Mouse (Mus musculus) intestine, embryonic 15.5 days (tissue): ENCODE data around the gene Olfr824. TPM values are rescaled to one million over a fixed set of nuclear protein-coding genes. Genes with fewer than 3 reads are reported as not detected.
"Not testable (repeated sequence)": the region's sequence is repeated elsewhere in the genome, so short reads cannot be mapped to it uniquely, and the experiment has no call there.

Experiments used
- ATAC-seq: fragments of 200-750 bp; cut with Nextera tagmentation; 2 replicates; pipeline ENCODE4 v1.8.0; 2017; ENCODE audit warnings: moderate TSS enrichment, moderate library complexity
- H3K27ac ChIP-seq: fragments of 300-500 bp; sonication (generic); 2 replicates; pipeline ENCODE4 v1.5.1; 2015; ENCODE audit warnings: mild to moderate bottlenecking, inconsistent platforms
- H3K27me3 ChIP-seq: fragments of 300-500 bp; sonication (generic); replicated peaks from 2 replicates; pipeline ENCODE4 v1.6.1; 2015; ENCODE audit warnings: inconsistent platforms
- H3K36me3 ChIP-seq: fragments of 300-500 bp; sonication (generic); 2 replicates; pipeline ENCODE4 v1.6.1; 2015; ENCODE audit warnings: inconsistent platforms
- H3K4me1 ChIP-seq: fragments of 300-500 bp; sonication (generic); replicated peaks from 2 replicates; pipeline ENCODE4 v1.6.1; 2015; ENCODE audit warnings: inconsistent platforms
- H3K4me2 ChIP-seq: fragments of 300-500 bp; sonication (generic); replicated peaks from 2 replicates; pipeline ENCODE4 v1.6.1; 2015; ENCODE audit warnings: mild to moderate bottlenecking, inconsistent platforms
- H3K4me3 ChIP-seq: fragments of 300-500 bp; sonication (generic); replicated peaks from 2 replicates; pipeline ENCODE4 v1.5.1; 2015; ENCODE audit warnings: inconsistent platforms
- H3K9ac ChIP-seq: fragments of 300-500 bp; sonication (generic); 2 replicates; pipeline ENCODE4 v1.6.1; 2015; ENCODE audit warnings: inconsistent platforms
- H3K9me3 ChIP-seq: fragments of 300-500 bp; sonication (generic); 2 replicates; pipeline ENCODE4 v1.6.1; 2016; ENCODE audit warnings: inconsistent platforms
- WGBS: fragments of 180-500 bp; shearing (Covaris S2); methylation state at CpG from one replicate; pipeline ENCODE4 v1.1.7; 2015; 5-methylcytosine and 5-hydroxymethylcytosine counted together
- polyA plus RNA-seq: library from polyadenylated mRNA; unstranded; fragments of >200 nt; fragmentation: Nextera tagmentation; extraction: Ambion mirVana; gene quantifications from 2 replicates; pipeline ENCODE4 v1.2.1, GENCODE M21; 2015

Gene Olfr824
- not detected in 2 replicates for polyA plus RNA-seq

GRCm38 (mm10) chr10:130129900-130130299 is at the start of gene Olfr824:
Gene Olfr824, minus strand, starts transcription at chr10:130130000.
- H3K27me3 ChIP-seq, H3K9me3 ChIP-seq, H3K4me1 ChIP-seq, H3K9ac ChIP-seq, H3K4me2 ChIP-seq, ATAC-seq, H3K4me3 ChIP-seq, H3K36me3 ChIP-seq, H3K27ac ChIP-seq: not testable (repeated sequence)

DNA sequence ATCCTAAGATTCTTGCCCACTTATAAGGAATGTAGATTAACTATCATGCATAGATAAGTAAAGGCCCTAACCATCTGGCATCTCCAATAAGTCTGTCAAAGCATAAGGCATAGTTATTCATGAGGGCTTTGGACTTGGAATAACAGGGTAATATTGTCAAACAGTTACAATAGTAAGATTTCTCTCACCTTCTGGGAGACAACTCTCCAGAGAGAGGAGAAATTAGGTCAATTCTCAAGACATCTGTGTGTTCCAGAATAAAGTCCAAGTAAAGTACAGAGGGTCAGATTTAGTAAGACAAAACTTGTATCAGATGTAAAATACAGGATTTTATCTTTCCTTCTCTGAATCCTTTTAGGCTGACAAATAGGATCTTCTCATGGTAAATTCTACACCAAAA is 36.9 kb upstream of the Olfr824 start, which contains the start of gene Olfr825:
Gene Olfr825 (minus strand): TSS at position 101 of the 400 bp plus-strand sequence.
- Histone ChIP-seq H3K9me3 (no peaks in the 10 kb centered on the region), H3K9ac (no peak within 1 kb of the TSS), H3K4me3 (no peak within 1 kb of the TSS), H3K4me2 (no peak within 1 kb of the TSS), H3K27ac (no peak within 1 kb of the TSS), H3K27me3 (no peaks in the 10 kb centered on the region), H3K36me3 (no peaks in the 10 kb centered on the region), H3K4me1 (no peaks in the 10 kb centered on the region)
- ATAC-seq = no peak

DNA sequence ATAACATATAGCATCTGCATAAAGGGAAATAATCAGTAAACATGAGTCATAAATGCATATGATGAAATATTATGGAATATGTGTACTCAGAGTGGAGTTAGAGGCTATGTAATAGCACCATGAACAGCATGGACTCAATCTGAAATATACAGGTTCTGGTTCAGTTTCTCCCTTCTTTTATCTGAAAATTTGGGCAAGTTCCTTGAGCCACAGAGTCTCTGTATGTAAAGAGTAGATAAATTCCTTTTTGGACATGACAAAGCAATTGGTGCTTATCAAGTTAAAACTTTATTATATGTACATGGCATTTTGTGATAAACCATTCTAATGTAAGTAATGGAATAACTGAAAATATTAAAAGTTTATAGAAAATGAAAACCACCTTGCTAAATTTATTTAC is 35.4 kb upstream of the Olfr824 start:
- Histone ChIP-seq H3K4me3 (no peak overlapping the region), H3K4me2 (no peak overlapping the region), H3K9me3 (no peaks in the 10 kb centered on the region), H3K4me1 (no peaks in the 10 kb centered on the region), H3K36me3 (no peaks in the 10 kb centered on the region), H3K9ac (no peak overlapping the region), H3K27ac (no peak overlapping the region), H3K27me3 (no peaks in the 10 kb centered on the region)
- no peak for ATAC-seq

DNA sequence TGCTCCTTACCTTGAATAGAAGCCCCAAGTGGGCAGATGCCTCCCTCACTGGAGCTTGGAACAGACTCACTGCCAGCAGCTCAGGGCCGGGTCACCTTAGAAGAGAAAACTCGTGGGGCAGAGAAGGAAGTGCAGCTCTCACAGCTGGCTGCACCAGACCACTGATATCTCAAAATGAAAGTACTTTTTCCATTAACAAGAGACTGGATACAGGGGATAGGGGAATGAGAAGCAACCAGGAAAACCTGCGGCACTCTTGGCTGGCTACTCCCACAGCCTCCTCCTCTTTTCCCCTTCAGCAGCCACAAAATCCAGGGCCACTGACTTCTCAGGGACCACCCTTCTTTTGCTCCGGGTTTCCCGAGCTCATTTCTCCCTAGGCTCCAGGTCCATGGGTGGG is 14.3 kb upstream of the Olfr824 start:
- H3K9me3 ChIP-seq = no peaks in the 10 kb centered on the region
- no peaks in the 10 kb centered on the region for H3K27me3 ChIP-seq
- no peak overlapping the region for H3K4me2 ChIP-seq
- no peak overlapping the region for H3K27ac ChIP-seq
- no peaks in the 10 kb centered on the region for H3K4me1 ChIP-seq
- H3K4me3 ChIP-seq = no peak overlapping the region
- WGBS = 74% methylated on average over 5 of the region's 5 CpGs
- no peak for ATAC-seq
- no peak overlapping the region for H3K9ac ChIP-seq
- no peaks in the 10 kb centered on the region for H3K36me3 ChIP-seq

GRCm38 (mm10) chr10:130142481-130142880 is 12.7 kb upstream of the Olfr824 start:
- not testable (repeated sequence) for H3K27ac ChIP-seq, H3K27me3 ChIP-seq, H3K4me1 ChIP-seq, ATAC-seq, H3K4me2 ChIP-seq, H3K4me3 ChIP-seq, H3K9me3 ChIP-seq, H3K9ac ChIP-seq, H3K36me3 ChIP-seq
- 80% methylated on average over 5 of the region's 5 CpGs for WGBS

DNA sequence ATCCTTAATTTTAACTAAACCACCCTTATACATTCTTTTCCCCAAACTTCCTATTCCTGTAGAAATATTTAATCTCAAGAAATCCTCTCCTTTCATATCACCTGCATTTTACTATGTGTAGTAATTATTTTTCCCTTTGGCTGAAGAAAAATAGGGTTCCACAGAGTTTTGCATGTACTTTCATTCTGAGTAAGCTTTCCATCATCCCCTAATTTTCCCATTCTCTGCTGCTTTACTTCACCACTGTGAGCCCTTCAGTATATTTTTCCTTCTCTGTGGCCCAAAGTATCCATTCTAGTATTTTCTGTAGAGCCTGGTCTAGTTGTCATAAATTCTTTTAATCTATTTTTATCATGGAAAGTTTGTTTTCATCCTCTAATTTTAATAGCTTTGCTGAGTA is 5.0 kb upstream of the Olfr824 start:
- no peaks in the 10 kb centered on the region for H3K36me3 ChIP-seq
- no peaks in the 10 kb centered on the region for H3K9me3 ChIP-seq
- no peak overlapping the region for H3K9ac ChIP-seq
- ATAC-seq = no peak
- H3K27me3 ChIP-seq = no peaks in the 10 kb centered on the region
- no peak overlapping the region for H3K4me3 ChIP-seq
- no peak overlapping the region for H3K4me2 ChIP-seq
- H3K27ac ChIP-seq = no peak overlapping the region
- H3K4me1 ChIP-seq = no peaks in the 10 kb centered on the region

GRCm38 (mm10) chr10:130116045-130116444 is 13.8 kb downstream of the Olfr824 start:
- H3K9ac ChIP-seq, H3K4me3 ChIP-seq, H3K9me3 ChIP-seq, H3K4me1 ChIP-seq, ATAC-seq, H3K27me3 ChIP-seq, H3K4me2 ChIP-seq, H3K27ac ChIP-seq, H3K36me3 ChIP-seq: not testable (repeated sequence)
- 70% methylated on average over 3 of the region's 3 CpGs for WGBS

DNA sequence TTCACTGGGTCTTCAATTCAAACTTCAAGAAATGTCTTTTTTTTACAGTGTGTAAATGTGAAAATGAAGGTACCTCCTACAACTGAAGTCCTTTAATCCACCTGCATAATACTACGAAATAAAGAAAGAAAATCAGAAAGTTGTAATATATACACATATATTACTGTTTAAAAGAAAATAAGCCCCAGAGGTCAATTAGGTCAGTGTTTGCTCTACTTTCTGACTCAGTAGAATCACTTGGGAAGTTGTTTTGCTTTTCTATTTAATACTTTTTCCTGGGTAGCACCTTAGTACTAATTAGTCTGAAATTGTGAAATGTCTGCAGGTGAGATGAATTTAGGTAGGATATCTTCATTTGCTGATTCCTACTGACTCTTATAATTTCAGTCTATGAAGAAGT is 14.5 kb downstream of the Olfr824 start, which contains the start of gene Olfr823:
Gene Olfr823 (minus strand): TSS at position 101 of the 400 bp plus-strand sequence.
- not testable (repeated sequence) for H3K27ac ChIP-seq, ATAC-seq

GRCm38 (mm10) chr10:130096104-130096503 is 33.7 kb downstream of the Olfr824 start:
- ATAC-seq = no peak
- Histone ChIP-seq H3K27me3 (no peaks in the 10 kb centered on the region), H3K4me2 (no peak overlapping the region), H3K9me3 (no peaks in the 10 kb centered on the region), H3K9ac (no peak overlapping the region), H3K4me3 (no peak overlapping the region), H3K4me1 (no peaks in the 10 kb centered on the region), H3K27ac (no peak overlapping the region), H3K36me3 (no peaks in the 10 kb centered on the region)

More for the DNA sequence above, 14.5 kb downstream of the Olfr824 start, which contains the start of gene Olfr823:
- H3K4me1 ChIP-seq, H3K9ac ChIP-seq, H3K36me3 ChIP-seq, H3K4me2 ChIP-seq, H3K9me3 ChIP-seq, H3K4me3 ChIP-seq, H3K27me3 ChIP-seq: not testable (repeated sequence)
- 82% methylated on average over 1 of the region's 1 CpGs for WGBS

- no peak overlapping the region for H3K27ac ChIP-seq
- H3K4me2 ChIP-seq = no peak overlapping the region
- H3K27me3 ChIP-seq = no peaks in the 10 kb centered on the region
- H3K4me1 ChIP-seq = no peaks in the 10 kb centered on the region
- no peak overlapping the region for H3K4me3 ChIP-seq
- H3K9me3 ChIP-seq = no peaks in the 10 kb centered on the region
- H3K9ac ChIP-seq = no peak overlapping the region
- peak; percentile 77; the same call in 1 of the 2 replicates for ATAC-seq
- H3K36me3 ChIP-seq = no peaks in the 10 kb centered on the region
- 16% methylated on average over 5 of the region's 5 CpGs for WGBS
These were observed 36.9 kb downstream of the Olfr824 start for GRCm38 (mm10) chr10:130092838-130093440.

Other genes with a start within 250 kb of the Olfr824 start
- gene Olfr815, start 224.1 kb downstream of the Olfr824 start, polyA plus RNA-seq = not detected in 2 replicates
- gene Olfr816, start 214.4 kb downstream of the Olfr824 start, polyA plus RNA-seq = not detected in 2 replicates
- not detected in 2 replicates for gene Olfr818, start 180.9 kb downstream of the Olfr824 start, polyA plus RNA-seq
- gene Olfr819, start 162.7 kb downstream of the Olfr824 start, polyA plus RNA-seq = not detected in 2 replicates
- not detected in 2 replicates for gene Olfr247, start 153.9 kb downstream of the Olfr824 start, polyA plus RNA-seq
- gene Gm10310, start 144.9 kb downstream of the Olfr824 start, polyA plus RNA-seq = not detected in 2 replicates
- not detected in 2 replicates for gene Olfr820, start 117.4 kb downstream of the Olfr824 start, polyA plus RNA-seq
- gene Olfr821, start 99.7 kb downstream of the Olfr824 start, polyA plus RNA-seq = not detected in 2 replicates
- not detected in 2 replicates for gene Olfr822, start 58.8 kb downstream of the Olfr824 start, polyA plus RNA-seq
- gene Olfr823, start 14.6 kb downstream of the Olfr824 start, polyA plus RNA-seq = not detected in 2 replicates
- not detected in 2 replicates for gene Olfr825, start 36.8 kb upstream of the Olfr824 start, polyA plus RNA-seq
- gene Olfr826, start 54.2 kb upstream of the Olfr824 start, polyA plus RNA-seq = not detected in 2 replicates
- gene Olfr827, start 84.4 kb upstream of the Olfr824 start, polyA plus RNA-seq = not detected in 2 replicates
- gene Neurod4, start 150.2 kb upstream of the Olfr824 start, polyA plus RNA-seq = 0.04 and 0.05 TPM in 2 replicates
- gene Tespa1, start 192.9 kb upstream of the Olfr824 start, polyA plus RNA-seq = 1.2 and 1.3 TPM in 2 replicates